Mouse (Mus musculus) right cerebral cortex, postnatal 36 days (tissue): Measurements from ENCODE around the gene Gns.

Experiments used
- DNase-seq, 2 experiments: peaks; one replicate each; pipeline ENCODE4 v3.0.0; 2022; ENCODE audit warnings: low spot score in 2 of 2, mixed read lengths in 1 of 2

The Gns gene

GRCm38 (mm10) chr10:121365781-121366272 is 937 bp downstream of the Gns start:
- DNase-seq = no peak

- DNase-seq = no peak
Observed at GRCm38 (mm10) chr10:121367271-121367670, 2.4 kb downstream of the Gns start.

GRCm38 (mm10) chr10:121367780-121368179 is 2.9 kb downstream of the Gns start:
- DNase-seq = no peak

DNA sequence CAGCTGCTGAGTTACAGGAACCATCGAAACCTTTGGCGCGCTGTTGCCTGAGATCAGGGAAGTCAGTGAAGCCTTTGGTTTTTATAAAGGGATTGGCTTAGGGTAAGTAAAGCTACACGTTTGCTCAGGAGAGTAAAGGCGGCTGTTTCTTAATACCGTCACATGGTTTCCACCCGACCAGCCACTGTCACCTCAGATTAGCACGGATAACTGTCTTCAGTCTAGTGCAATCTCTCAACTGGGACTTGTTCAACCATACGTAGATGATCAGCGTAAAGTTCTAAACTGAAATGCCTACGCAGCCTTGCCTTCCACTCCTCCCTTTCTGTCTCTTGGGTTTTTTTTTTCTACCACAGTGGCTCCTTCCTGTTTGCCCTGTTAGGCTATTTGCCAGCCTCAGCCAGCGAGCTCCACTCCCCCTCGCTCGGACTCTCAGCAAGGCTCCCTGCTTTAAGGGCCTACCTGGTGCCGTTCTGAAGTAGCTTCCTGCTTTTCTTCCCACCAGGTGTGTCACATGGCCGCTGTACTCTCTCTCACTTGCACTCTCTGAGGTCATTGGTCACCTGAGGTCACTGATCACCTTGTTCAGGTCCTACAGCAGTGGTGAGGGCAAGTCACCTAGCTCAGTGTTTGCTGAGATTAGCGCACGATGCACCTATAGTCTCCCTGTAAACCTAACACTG is 4.0 kb downstream of the Gns start:
- DNase-seq = no peak

- no peak for DNase-seq
Observed at GRCm38 (mm10) chr10:121370777-121371176, 5.9 kb downstream of the Gns start.

GRCm38 (mm10) chr10:121374013-121374412 is 9.1 kb downstream of the Gns start:
- DNase-seq = no peak

- DNase-seq = no peak
Observed at GRCm38 (mm10) chr10:121374693-121375620, 10.1 kb downstream of the Gns start.

- no peak for DNase-seq
Observed at GRCm38 (mm10) chr10:121375649-121376493, 11.0 kb downstream of the Gns start.

- no peak for DNase-seq
Observed at GRCm38 (mm10) chr10:121376530-121377271, 11.8 kb downstream of the Gns start.

DNA sequence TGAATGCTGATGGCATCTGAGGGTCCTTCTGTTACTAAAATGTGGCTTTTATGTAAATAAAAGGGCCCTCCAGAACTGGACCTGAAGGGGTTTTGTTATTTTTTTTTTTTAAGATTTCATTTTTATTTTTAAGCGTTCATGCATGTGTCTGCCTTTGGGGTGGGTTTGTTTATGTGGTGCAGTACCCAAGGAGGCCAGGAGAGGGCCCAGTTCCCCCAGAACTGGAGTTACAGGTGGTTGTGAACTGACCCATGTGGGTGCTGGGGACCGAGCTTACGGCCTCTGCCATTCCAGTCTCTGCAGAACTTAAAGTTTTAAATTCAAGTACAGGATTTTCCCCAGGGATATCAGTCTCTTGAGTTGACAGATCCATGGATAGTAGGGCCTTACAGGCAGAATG is 14.5 kb downstream of the Gns start:
- DNase-seq = no peak

GRCm38 (mm10) chr10:121381280-121381679 is 16.4 kb downstream of the Gns start:
- DNase-seq = no peak

DNA sequence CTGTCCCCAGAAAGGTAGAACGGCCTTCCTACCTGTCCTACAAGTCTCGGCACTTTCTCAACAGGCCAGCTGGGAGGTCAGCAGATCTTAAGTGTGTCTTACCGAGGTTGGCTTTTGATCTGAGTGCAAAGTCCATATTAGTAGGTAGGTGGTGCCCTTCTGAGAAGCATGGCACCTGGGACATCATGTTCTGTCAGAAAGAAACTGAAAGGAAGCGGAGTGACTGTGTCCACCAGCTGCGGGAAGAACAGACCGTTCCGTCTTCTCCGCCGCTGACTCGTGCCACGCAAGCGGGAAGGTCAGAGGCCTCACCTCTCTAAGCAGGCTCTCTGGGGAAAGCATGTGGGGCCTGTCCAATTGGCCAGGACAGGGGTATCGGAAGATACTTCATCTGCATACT is 19.8 kb downstream of the Gns start:
- no peak for DNase-seq

DNA sequence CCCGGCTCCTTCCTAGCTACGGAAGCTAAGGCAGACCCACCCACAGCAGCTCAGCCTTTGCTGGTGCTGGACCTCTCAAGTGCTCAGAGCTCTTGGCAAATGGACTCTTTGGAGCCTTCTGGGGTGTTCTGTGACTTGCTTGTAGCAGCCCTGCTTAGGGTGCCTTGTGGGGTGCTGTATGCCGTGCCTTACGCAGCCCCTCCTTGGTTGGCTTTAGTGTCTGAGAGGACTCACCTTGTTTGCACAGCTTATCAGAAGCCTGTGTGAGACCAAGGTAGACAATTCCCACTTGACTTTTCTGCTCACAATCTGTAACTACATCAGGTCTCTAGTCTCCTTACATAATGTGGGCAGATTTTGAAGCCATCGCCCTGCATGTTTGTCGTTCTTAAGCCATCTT is 20.8 kb downstream of the Gns start:
- no peak for DNase-seq

DNA sequence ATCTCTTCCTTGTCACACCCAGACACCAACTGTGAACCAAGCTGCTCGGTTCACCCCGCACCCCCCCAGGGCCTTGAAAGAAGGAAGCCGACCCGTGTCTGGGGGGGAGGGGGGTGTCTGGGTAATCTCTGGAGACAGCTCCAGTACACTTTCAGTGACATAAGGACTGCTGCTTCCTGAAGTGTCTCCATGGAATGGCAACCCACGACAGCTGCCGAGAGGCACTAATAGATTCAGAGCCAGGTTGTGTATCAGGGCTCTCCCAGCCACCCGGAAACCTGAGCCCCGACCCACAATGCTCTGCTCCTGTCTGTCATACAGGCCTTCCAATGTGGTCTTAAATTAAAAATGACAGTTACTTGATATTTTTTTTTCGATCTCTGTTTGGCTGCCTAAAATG is 21.5 kb downstream of the Gns start:
- no peak for DNase-seq

DNA sequence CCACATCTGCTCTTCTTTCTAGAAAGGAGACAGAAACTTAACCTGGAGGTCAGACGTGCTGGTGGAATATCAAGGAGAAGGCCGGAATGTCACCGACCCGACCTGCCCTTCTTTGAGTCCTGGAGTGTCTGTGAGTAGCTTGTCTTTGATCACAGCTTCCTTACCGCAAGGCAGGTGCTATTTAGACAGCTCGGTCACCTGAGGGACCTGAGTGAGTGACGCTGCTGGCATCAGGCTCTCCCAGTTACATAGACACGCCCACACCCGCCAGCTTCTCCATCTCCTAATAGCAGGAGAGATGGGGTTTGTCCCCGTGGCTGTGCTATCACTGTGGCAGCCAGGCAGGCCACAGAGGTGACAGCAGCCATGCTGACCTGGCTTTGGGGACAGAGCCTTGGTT is 25.7 kb downstream of the Gns start:
- no peak for DNase-seq

- DNase-seq = no peak
Observed at GRCm38 (mm10) chr10:121391901-121392300, 27.0 kb downstream of the Gns start.

GRCm38 (mm10) chr10:121394270-121394669 is 29.4 kb downstream of the Gns start:
- no peak for DNase-seq

DNA sequence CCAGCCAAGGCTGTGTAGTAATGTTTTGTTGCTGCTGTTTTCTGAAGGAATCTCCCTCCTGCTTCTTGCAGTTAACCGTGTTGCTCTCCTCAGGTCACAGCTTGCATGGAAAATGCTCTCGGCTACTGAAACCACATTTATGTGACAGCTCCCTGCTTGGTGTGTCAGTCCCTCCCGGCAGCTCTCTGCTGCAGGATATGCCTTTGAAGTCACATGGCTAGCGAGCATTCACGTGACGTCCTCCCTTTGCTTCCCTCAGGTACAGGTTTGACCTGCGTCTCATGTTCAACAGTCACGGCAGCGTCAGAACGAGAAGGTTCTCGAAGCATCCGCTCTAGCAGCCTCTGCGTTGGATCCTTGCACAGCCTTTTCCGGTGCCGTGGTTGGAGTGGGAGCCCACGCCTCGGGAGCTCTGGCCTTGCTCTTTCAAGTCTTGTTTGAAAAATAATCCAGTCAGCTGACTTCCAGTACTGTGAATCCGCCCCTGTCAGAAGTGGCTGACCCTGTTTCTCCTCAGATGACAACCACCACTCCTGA is 30.0 kb downstream of the Gns start:
- no peak for DNase-seq

DNA sequence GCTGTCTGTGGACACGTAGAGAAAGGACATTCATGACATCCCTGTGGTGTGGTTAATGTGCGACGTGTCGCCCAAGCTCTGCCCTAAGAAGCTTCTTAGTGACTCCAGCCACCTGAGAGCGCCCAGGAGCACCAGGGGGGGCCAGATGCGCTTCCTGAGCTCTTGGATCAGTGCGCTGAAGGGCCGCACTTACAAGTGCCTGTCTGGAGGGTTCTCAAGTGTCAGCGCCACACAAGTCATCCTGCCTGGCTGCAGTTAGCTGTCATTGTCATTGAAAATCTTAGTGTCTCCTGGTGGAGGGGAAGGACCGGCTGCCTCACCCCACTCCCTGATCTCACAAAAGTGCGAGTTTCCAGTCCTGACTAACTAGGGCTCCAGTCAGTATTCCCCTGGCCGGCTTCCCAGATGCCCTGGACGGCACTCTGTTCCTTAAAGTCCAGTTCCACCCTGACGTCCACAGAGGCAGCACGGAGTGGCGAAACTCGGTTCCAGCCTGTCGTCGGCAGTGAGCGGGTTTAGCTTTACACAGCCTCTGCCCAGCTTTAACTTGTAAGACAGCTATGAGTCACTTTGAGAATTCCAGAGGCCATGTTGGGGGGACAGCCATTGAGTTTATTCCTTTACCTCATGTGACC is 30.8 kb downstream of the Gns start:
- no peak for DNase-seq

- no peak for DNase-seq
Observed at GRCm38 (mm10) chr10:121398599-121398998, 33.7 kb downstream of the Gns start.
